Mouse (Mus musculus) limb, embryonic 12.5 days (tissue): ENCODE data around the gene Synrg. TPM values are rescaled to one million over a fixed set of nuclear protein-coding genes. Genes with fewer than 3 reads are reported as not detected.

Experiments used
- ATAC-seq: fragments of 200-750 bp; cut with Nextera tagmentation; 2 replicates; pipeline ENCODE4 v1.8.0; 2017; ENCODE audit warnings: low read depth, moderate TSS enrichment; ENCODE audit not compliant: insufficient number of reproducible peaks, insufficient read depth, low FRiP score, low TSS enrichment
- H3K27ac ChIP-seq: fragments of 300-500 bp; sonication (generic); 2 replicates; pipeline ENCODE4 v1.5.1; 2016; ENCODE audit warnings: mild to moderate bottlenecking, moderate library complexity
- H3K27me3 ChIP-seq: fragments of 300-500 bp; sonication (generic); 2 replicates; pipeline ENCODE4 v1.6.1; 2016; ENCODE audit warnings: mild to moderate bottlenecking, moderate library complexity
- H3K36me3 ChIP-seq: fragments of 300-500 bp; sonication (generic); 2 replicates; pipeline ENCODE4 v1.6.1; 2016; ENCODE audit warnings: mild to moderate bottlenecking, moderate library complexity
- H3K4me1 ChIP-seq: fragments of 300-500 bp; sonication (generic); replicated peaks from 2 replicates; pipeline ENCODE4 v1.6.1; 2016
- H3K4me2 ChIP-seq: fragments of 300-500 bp; sonication (generic); 2 replicates; pipeline ENCODE4 v1.6.1; 2016; ENCODE audit warnings: mild to moderate bottlenecking, moderate library complexity
- H3K4me3 ChIP-seq: fragments of 300-500 bp; sonication (generic); replicated peaks from 2 replicates; pipeline ENCODE4 v1.5.1; 2016; ENCODE audit warnings: mild to moderate bottlenecking
- H3K9ac ChIP-seq: fragments of 300-500 bp; sonication (generic); replicated peaks from 2 replicates; pipeline ENCODE4 v1.6.1; 2016; ENCODE audit warnings: mild to moderate bottlenecking, moderate library complexity
- H3K9me3 ChIP-seq: fragments of 300-500 bp; sonication (generic); 2 replicates; pipeline ENCODE4 v1.6.1; 2016; ENCODE audit warnings: mild to moderate bottlenecking, moderate library complexity
- WGBS: fragments of 180-500 bp; shearing (Covaris S2); methylation state at CpG from one replicate; pipeline ENCODE4 v1.1.7; 2016; 5-methylcytosine and 5-hydroxymethylcytosine counted together
- polyA plus RNA-seq: library from polyadenylated mRNA; unstranded; fragments of >200 nt; fragmentation: Nextera tagmentation; extraction: Ambion mirVana; gene quantifications from 2 replicates; pipeline ENCODE4 v1.2.1, GENCODE M21; 2016

Gene Synrg
- polyA plus RNA-seq, 1 experiment from 2014 or later = 8.6 TPM

- H3K4me3 ChIP-seq = no peak overlapping the region
- H3K4me1 ChIP-seq = peaks cover 37% of the 10 kb centered on the region
- no peak overlapping the region for H3K9ac ChIP-seq
- H3K27me3 ChIP-seq = no peaks in the 10 kb centered on the region
- peak overlapping the region; percentile 12; the same call in 1 of the 2 replicates for H3K27ac ChIP-seq
- H3K36me3 ChIP-seq = peaks cover 12% of the 10 kb centered on the region
- 0 out of 2 replicates have a peak, but pooled peaks have one; percentile 49 for ATAC-seq
- 60% methylated on average over 14 of the region's 14 CpGs for WGBS
- no peak overlapping the region for H3K4me2 ChIP-seq
- no peaks in the 10 kb centered on the region for H3K9me3 ChIP-seq
These were observed 78.9 kb downstream of the Synrg start for GRCm38 (mm10) chr11:84042808-84043762.

GRCm38 (mm10) chr11:84044988-84045387 is 80.8 kb downstream of the Synrg start:
- H3K36me3 ChIP-seq = peaks cover 12% of the 10 kb centered on the region
- no peak overlapping the region for H3K27ac ChIP-seq
- peaks cover 39% of the 10 kb centered on the region for H3K4me1 ChIP-seq
- no peaks in the 10 kb centered on the region for H3K27me3 ChIP-seq
- WGBS = 13% methylated on average over 1 of the region's 1 CpGs
- no peak for ATAC-seq
- no peaks in the 10 kb centered on the region for H3K9me3 ChIP-seq
- H3K4me3 ChIP-seq = no peak overlapping the region
- H3K9ac ChIP-seq = no peak overlapping the region
- H3K4me2 ChIP-seq = no peak overlapping the region

GRCm38 (mm10) chr11:84047270-84047669 is 83.0 kb downstream of the Synrg start:
- Histone ChIP-seq H3K9me3 (no peaks in the 10 kb centered on the region), H3K4me3 (no peak overlapping the region), H3K9ac (no peak overlapping the region), H3K36me3 (no peaks in the 10 kb centered on the region), H3K4me1 (peaks cover 33% of the 10 kb centered on the region), H3K27me3 (no peaks in the 10 kb centered on the region), H3K27ac (no peak overlapping the region), H3K4me2 (no peak overlapping the region)
- WGBS = 48% methylated on average over 4 of the region's 4 CpGs
- ATAC-seq = no peak

GRCm38 (mm10) chr11:84048411-84048810 is 84.2 kb downstream of the Synrg start:
- H3K27me3 ChIP-seq = no peaks in the 10 kb centered on the region
- H3K9me3 ChIP-seq = no peaks in the 10 kb centered on the region
- no peak overlapping the region for H3K27ac ChIP-seq
- no peak overlapping the region for H3K9ac ChIP-seq
- no peak for ATAC-seq
- no peak overlapping the region for H3K4me3 ChIP-seq
- H3K36me3 ChIP-seq = no peaks in the 10 kb centered on the region
- 60% methylated on average over 10 of the region's 10 CpGs for WGBS
- peaks cover 23% of the 10 kb centered on the region for H3K4me1 ChIP-seq
- no peak overlapping the region for H3K4me2 ChIP-seq

GRCm38 (mm10) chr11:84053055-84053454 is 88.8 kb downstream of the Synrg start:
- no peak overlapping the region for H3K27ac ChIP-seq
- no peaks in the 10 kb centered on the region for H3K27me3 ChIP-seq
- WGBS = 89% methylated on average over 7 of the region's 7 CpGs
- H3K4me2 ChIP-seq = no peak overlapping the region
- no peak overlapping the region for H3K9ac ChIP-seq
- H3K4me3 ChIP-seq = no peak overlapping the region
- H3K36me3 ChIP-seq = no peaks in the 10 kb centered on the region
- ATAC-seq = no peak
- peaks cover 5% of the 10 kb centered on the region for H3K4me1 ChIP-seq
- H3K9me3 ChIP-seq = no peaks in the 10 kb centered on the region

- no peak for ATAC-seq
- Histone ChIP-seq H3K27ac (no peak overlapping the region), H3K9me3 (no peaks in the 10 kb centered on the region), H3K27me3 (no peaks in the 10 kb centered on the region), H3K4me2 (no peak overlapping the region), H3K4me1 (peaks cover 5% of the 10 kb centered on the region), H3K36me3 (no peaks in the 10 kb centered on the region), H3K4me3 (no peak overlapping the region), H3K9ac (no peak overlapping the region)
- WGBS = 69% methylated on average over 10 of the region's 10 CpGs
These were observed 89.4 kb downstream of the Synrg start for GRCm38 (mm10) chr11:84053524-84054163.

GRCm38 (mm10) chr11:84057418-84057817 is 93.2 kb downstream of the Synrg start:
- Histone ChIP-seq H3K4me2 (no peak overlapping the region), H3K9ac (no peak overlapping the region), H3K9me3 (no peaks in the 10 kb centered on the region), H3K36me3 (no peaks in the 10 kb centered on the region), H3K4me1 (no peaks in the 10 kb centered on the region), H3K4me3 (no peak overlapping the region), H3K27me3 (no peaks in the 10 kb centered on the region), H3K27ac (no peak overlapping the region)
- no peak for ATAC-seq
- 88% methylated on average over 2 of the region's 2 CpGs for WGBS

- no peak overlapping the region for H3K4me3 ChIP-seq
- no peak for ATAC-seq
- H3K9me3 ChIP-seq = no peaks in the 10 kb centered on the region
- H3K27ac ChIP-seq = no peak overlapping the region
- 0 out of 2 replicates have a peak, but pooled peaks cover 3% of the 10 kb centered on the region for H3K27me3 ChIP-seq
- H3K4me1 ChIP-seq = no peaks in the 10 kb centered on the region
- WGBS = 84% methylated on average over 2 of the region's 2 CpGs
- no peak overlapping the region for H3K9ac ChIP-seq
- no peaks in the 10 kb centered on the region for H3K36me3 ChIP-seq
- no peak overlapping the region for H3K4me2 ChIP-seq
These were observed 95.6 kb downstream of the Synrg start for GRCm38 (mm10) chr11:84059784-84060183.

GRCm38 (mm10) chr11:84060635-84061034 is 96.4 kb downstream of the Synrg start:
- Histone ChIP-seq H3K27ac (no peak overlapping the region), H3K4me2 (no peak overlapping the region), H3K4me3 (no peak overlapping the region), H3K27me3 (peaks cover 6% of the 10 kb centered on the region; the same call in 1 of the 2 replicates), H3K4me1 (no peaks in the 10 kb centered on the region), H3K9ac (no peak overlapping the region), H3K36me3 (no peaks in the 10 kb centered on the region), H3K9me3 (no peaks in the 10 kb centered on the region)
- no peak for ATAC-seq
- 72% methylated on average over 6 of the region's 6 CpGs for WGBS

GRCm38 (mm10) chr11:84061881-84062280 is 97.7 kb downstream of the Synrg start:
- 65% methylated on average over 2 of the region's 2 CpGs for WGBS
- ATAC-seq = no peak
- no peaks in the 10 kb centered on the region for H3K9me3 ChIP-seq

GRCm38 (mm10) chr11:84062805-84063204 is 98.6 kb downstream of the Synrg start:
- no peak overlapping the region for H3K27ac ChIP-seq
- H3K9ac ChIP-seq = no peak overlapping the region
- peaks cover 13% of the 10 kb centered on the region for H3K4me1 ChIP-seq
- no peak for ATAC-seq
- H3K4me2 ChIP-seq = no peak overlapping the region
- 49% methylated on average over 2 of the region's 2 CpGs for WGBS
- no peak overlapping the region for H3K4me3 ChIP-seq
- H3K27me3 ChIP-seq = peaks cover 26% of the 10 kb centered on the region
- no peaks in the 10 kb centered on the region for H3K36me3 ChIP-seq
- H3K9me3 ChIP-seq = no peaks in the 10 kb centered on the region

More at GRCm38 (mm10) chr11:84061881-84062280, 97.7 kb downstream of the Synrg start:
- Histone ChIP-seq H3K27me3 (peaks cover 16% of the 10 kb centered on the region), H3K4me2 (no peak overlapping the region), H3K4me1 (peaks cover 7% of the 10 kb centered on the region), H3K36me3 (no peaks in the 10 kb centered on the region), H3K9ac (no peak overlapping the region), H3K27ac (no peak overlapping the region), H3K4me3 (no peak overlapping the region)
